Mouse (Mus musculus): ENCODE measurements around the gene Zdhhc16. TPM values are rescaled to one million over a fixed set of nuclear protein-coding genes. Genes with fewer than 3 reads are reported as not detected.
"Not testable (repeated sequence)": the region's sequence is repeated elsewhere in the genome, so short reads cannot be mapped to it uniquely, and the experiment has no call there.

The Zdhhc16 gene
- polyA plus RNA-seq, 1 experiment, result 176 TPM

DNA sequence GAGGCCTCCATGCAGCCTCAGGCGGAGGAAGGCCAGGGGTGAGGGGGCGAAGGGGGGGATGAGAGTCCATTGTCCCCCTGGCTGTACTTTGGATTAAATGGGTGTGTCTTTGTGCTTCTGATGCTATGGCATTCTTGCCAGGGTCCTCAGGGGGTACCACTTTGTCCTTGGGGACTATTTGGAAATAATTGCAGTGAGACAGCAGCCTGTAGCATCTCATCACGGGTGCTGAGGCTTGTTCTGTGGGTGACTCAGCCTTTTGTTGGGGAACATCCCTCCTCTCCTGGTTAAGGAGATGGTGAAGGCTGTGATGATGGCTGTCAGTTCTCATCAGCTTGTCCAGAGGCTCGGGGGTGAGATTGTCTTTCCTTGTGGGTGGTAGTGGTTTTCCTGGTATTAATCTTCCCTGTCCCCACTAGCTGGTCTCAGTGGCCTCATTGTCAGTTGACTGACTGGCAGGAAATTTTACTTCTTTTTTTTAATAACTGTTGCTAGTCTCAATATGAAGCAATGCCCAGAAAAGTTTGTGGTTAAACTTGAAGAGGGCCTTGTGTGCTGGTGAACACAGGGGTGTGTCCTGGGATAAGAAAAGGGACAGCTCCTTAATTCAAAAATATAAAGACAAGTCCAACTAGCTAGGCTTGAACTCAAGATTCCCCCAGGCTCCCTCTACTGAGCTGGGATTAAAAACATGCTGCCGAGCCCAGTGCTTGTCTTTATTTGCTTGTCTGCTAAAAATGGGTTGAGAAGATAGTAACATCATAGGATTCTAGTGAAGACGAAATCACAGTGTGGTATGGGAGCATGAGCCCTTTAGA is 19.3 kb upstream of the Zdhhc16 start:
- Histone ChIP-seq H3K4me1 (replicated peaks; ENCODE audit: control insufficient read depth, insufficient read depth, low read length) (peaks cover 11% of the 10 kb centered on the region), H3K4me3 (ENCODE audit: control insufficient read depth, insufficient read depth, low read length) (no peak overlapping the region), H3K27me3 (ENCODE audit: control insufficient read depth, insufficient read depth, low read length) (no peaks in the 10 kb centered on the region), H3K27ac (ENCODE audit: control insufficient read depth, insufficient read depth, low read length) (no peak overlapping the region), H3K36me3 (ENCODE audit: control insufficient read depth, insufficient read depth, low read length) (peaks cover 22% of the 10 kb centered on the region)
- no peak for DNase-seq
- TF ChIP-seq CTCF (IDR thresholded peaks at IDR 0.05; ENCODE audit: borderline replicate concordance, control insufficient read depth, extremely low read depth, insufficient read depth, low read length, poor library complexity), result no peak
- TF ChIP-seq POLR2A (IDR thresholded peaks at IDR 0.05; ENCODE audit: control insufficient read depth, extremely low read depth, insufficient read depth, low read length, poor library complexity), result no peak
- WGBS, result 60% methylated on average over 6 of the region's 6 CpGs

- not testable (repeated sequence) for H3K4me3 ChIP-seq (ENCODE audit: control insufficient read depth, insufficient read depth, low read length); H3K27ac ChIP-seq (ENCODE audit: control insufficient read depth, insufficient read depth, low read length); H3K27me3 ChIP-seq (ENCODE audit: control insufficient read depth, insufficient read depth, low read length); DNase-seq
- H3K36me3 ChIP-seq (ENCODE audit: control insufficient read depth, insufficient read depth, low read length), result peaks cover 27% of the 10 kb centered on the region
- H3K4me1 ChIP-seq (replicated peaks; ENCODE audit: control insufficient read depth, insufficient read depth, low read length), result peaks cover 11% of the 10 kb centered on the region
These were observed 18.7 kb upstream of the Zdhhc16 start for GRCm38 (mm10) chr19:41914592-41914882.

DNA sequence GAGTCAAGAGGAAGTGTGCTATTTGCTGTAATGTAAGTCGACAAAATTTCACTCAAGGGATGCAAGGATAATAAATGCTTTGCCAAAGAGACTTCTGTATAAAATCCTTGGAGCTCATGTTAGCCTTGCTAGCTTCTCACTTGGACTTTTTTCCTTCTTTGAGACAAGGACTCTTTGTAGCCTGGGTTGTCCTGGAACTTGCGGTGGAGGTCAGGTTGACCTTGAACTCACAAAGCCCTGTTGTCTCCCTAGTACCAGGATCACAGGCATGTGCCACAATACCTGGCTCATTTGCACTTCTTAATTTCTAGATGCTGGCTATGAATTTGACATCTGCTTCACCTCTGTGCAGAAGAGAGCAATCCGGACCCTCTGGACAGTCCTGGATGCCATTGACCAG is 18.0 kb upstream of the Zdhhc16 start:
- Histone ChIP-seq H3K4me1 (replicated peaks; ENCODE audit: control insufficient read depth, insufficient read depth, low read length) (peaks cover 11% of the 10 kb centered on the region), H3K27ac (ENCODE audit: control insufficient read depth, insufficient read depth, low read length) (no peak overlapping the region), H3K36me3 (ENCODE audit: control insufficient read depth, insufficient read depth, low read length) (peaks cover 28% of the 10 kb centered on the region), H3K27me3 (ENCODE audit: control insufficient read depth, insufficient read depth, low read length) (no peaks in the 10 kb centered on the region), H3K4me3 (ENCODE audit: control insufficient read depth, insufficient read depth, low read length) (no peak overlapping the region)
- TF ChIP-seq POLR2A (IDR thresholded peaks at IDR 0.05; ENCODE audit: control insufficient read depth, extremely low read depth, insufficient read depth, low read length, poor library complexity), result no peak
- TF ChIP-seq CTCF (IDR thresholded peaks at IDR 0.05; ENCODE audit: borderline replicate concordance, control insufficient read depth, extremely low read depth, insufficient read depth, low read length, poor library complexity), result no peak
- WGBS, result 96% methylated on average over 3 of the region's 3 CpGs
- DNase-seq, result no peak

DNA sequence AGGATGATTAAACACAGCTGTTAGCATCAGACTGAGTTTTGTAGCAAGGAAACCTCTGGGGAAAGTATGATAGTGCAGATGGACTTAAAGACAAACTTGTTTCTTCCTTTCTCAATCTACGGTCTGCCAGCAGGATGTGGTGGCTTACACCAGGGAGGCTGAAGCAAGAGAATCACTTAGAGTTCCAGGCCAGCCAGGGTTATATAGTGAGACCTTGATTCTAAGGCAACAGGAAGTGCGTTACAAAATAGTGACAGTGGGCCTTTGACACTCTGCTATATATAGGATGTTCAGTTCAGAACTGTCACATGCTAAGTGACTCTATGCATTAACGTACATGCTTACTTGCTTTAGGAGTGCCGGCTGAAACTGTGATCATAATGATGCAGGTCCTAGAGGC is 16.4 kb upstream of the Zdhhc16 start:
- DNase-seq, result no peak
- Histone ChIP-seq H3K4me1 (replicated peaks; ENCODE audit: control insufficient read depth, insufficient read depth, low read length) (peaks cover 11% of the 10 kb centered on the region), H3K4me3 (ENCODE audit: control insufficient read depth, insufficient read depth, low read length) (no peak overlapping the region), H3K27me3 (ENCODE audit: control insufficient read depth, insufficient read depth, low read length) (no peaks in the 10 kb centered on the region), H3K27ac (ENCODE audit: control insufficient read depth, insufficient read depth, low read length) (no peak overlapping the region), H3K36me3 (ENCODE audit: control insufficient read depth, insufficient read depth, low read length) (peaks cover 28% of the 10 kb centered on the region)
- TF ChIP-seq CTCF (IDR thresholded peaks at IDR 0.05; ENCODE audit: borderline replicate concordance, control insufficient read depth, extremely low read depth, insufficient read depth, low read length, poor library complexity) (no peak), POLR2A (IDR thresholded peaks at IDR 0.05; ENCODE audit: control insufficient read depth, extremely low read depth, insufficient read depth, low read length, poor library complexity) (no peak)
- WGBS, result 91% methylated on average over 4 of the region's 4 CpGs

- WGBS, result 92% methylated on average over 4 of the region's 4 CpGs
- H3K36me3 ChIP-seq (ENCODE audit: control insufficient read depth, insufficient read depth, low read length), result peaks cover 34% of the 10 kb centered on the region
- H3K4me3 ChIP-seq (ENCODE audit: control insufficient read depth, insufficient read depth, low read length), result no peak overlapping the region
- no peaks in the 10 kb centered on the region for H3K4me1 ChIP-seq (replicated peaks; ENCODE audit: control insufficient read depth, insufficient read depth, low read length)
- H3K27me3 ChIP-seq (ENCODE audit: control insufficient read depth, insufficient read depth, low read length), result no peaks in the 10 kb centered on the region
- DNase-seq, result no peak
- no peak overlapping the region for H3K27ac ChIP-seq (ENCODE audit: control insufficient read depth, insufficient read depth, low read length)
- TF ChIP-seq POLR2A (IDR thresholded peaks at IDR 0.05; ENCODE audit: control insufficient read depth, extremely low read depth, insufficient read depth, low read length, poor library complexity) (no peak), CTCF (IDR thresholded peaks at IDR 0.05; ENCODE audit: borderline replicate concordance, control insufficient read depth, extremely low read depth, insufficient read depth, low read length, poor library complexity) (no peak)
These were observed 13.8 kb upstream of the Zdhhc16 start for GRCm38 (mm10) chr19:41919471-41919870.

DNA sequence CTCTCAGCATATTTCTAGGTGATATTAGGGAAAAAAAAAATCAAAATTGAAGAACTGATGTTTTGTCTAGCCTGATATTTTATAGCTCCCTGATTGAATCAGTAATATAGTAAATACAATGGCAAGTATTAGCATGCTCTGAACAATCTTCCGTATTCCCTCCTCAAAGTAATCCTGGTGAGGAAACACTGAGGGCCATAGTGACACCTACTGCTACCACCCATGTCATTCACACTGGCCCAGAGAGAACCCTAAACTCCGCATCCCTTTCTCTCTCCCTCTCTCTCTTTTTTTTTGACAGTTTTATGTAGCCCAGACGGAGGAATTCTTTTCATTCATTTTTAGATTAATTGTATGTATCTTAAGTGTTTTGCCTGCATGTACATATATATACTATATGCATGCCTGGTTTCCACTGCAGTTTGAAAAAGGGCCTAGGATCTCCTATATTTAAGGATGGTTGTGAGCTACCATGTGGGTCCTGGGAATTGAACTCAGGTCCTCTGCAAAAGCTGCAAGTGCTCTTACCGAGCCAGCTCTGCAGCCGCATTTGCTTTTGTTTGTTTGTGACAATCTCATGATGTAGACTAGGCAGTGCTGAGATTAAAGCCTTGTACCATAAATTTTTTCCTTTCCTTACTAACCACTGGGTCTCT is 12.7 kb upstream of the Zdhhc16 start:
- Histone ChIP-seq H3K4me1 (replicated peaks; ENCODE audit: control insufficient read depth, insufficient read depth, low read length) (no peaks in the 10 kb centered on the region), H3K4me3 (ENCODE audit: control insufficient read depth, insufficient read depth, low read length) (no peak overlapping the region), H3K27me3 (ENCODE audit: control insufficient read depth, insufficient read depth, low read length) (no peaks in the 10 kb centered on the region), H3K36me3 (ENCODE audit: control insufficient read depth, insufficient read depth, low read length) (peaks cover 34% of the 10 kb centered on the region), H3K27ac (ENCODE audit: control insufficient read depth, insufficient read depth, low read length) (no peak overlapping the region)
- WGBS, result 96% methylated on average over 5 of the region's 5 CpGs
- TF ChIP-seq POLR2A (IDR thresholded peaks at IDR 0.05; ENCODE audit: control insufficient read depth, extremely low read depth, insufficient read depth, low read length, poor library complexity) (no peak), CTCF (IDR thresholded peaks at IDR 0.05; ENCODE audit: borderline replicate concordance, control insufficient read depth, extremely low read depth, insufficient read depth, low read length, poor library complexity) (no peak)
- DNase-seq, result no peak
